Mouse (Mus musculus) kidney, embryonic 16.5 days (tissue): ENCODE measurements around the gene Srpk2. TPM values are rescaled to one million over a fixed set of nuclear protein-coding genes. Genes with fewer than 3 reads are reported as not detected.
"Not testable (repeated sequence)": the region's sequence is repeated elsewhere in the genome, so short reads cannot be mapped to it uniquely, and the experiment has no call there.

Experiments
- ATAC-seq: fragments of 200-750 bp; cut with Nextera tagmentation; 2 replicates; pipeline ENCODE4 v1.8.0; 2017; ENCODE audit warnings: moderate TSS enrichment; ENCODE audit not compliant: low FRiP score, low TSS enrichment
- H3K27ac ChIP-seq: fragments of 300-500 bp; sonication (generic); 2 replicates; pipeline ENCODE4 v1.5.1; 2014; ENCODE audit warnings: low read length
- H3K27me3 ChIP-seq: fragments of 300-500 bp; sonication (generic); 2 replicates; pipeline ENCODE4 v1.6.1; 2014; ENCODE audit warnings: low read length, control low read depth, mixed read lengths; ENCODE audit not compliant: insufficient read depth
- H3K36me3 ChIP-seq: fragments of 300-500 bp; sonication (generic); 2 replicates; pipeline ENCODE4 v1.6.1; 2014; ENCODE audit warnings: low read length, control low read depth, mixed read lengths; ENCODE audit not compliant: insufficient read depth
- H3K4me1 ChIP-seq: fragments of 300-500 bp; sonication (generic); 2 replicates; pipeline ENCODE4 v1.6.1; 2014; ENCODE audit warnings: low read length, control low read depth, mixed read lengths; ENCODE audit not compliant: insufficient read depth
- H3K4me2 ChIP-seq: fragments of 300-500 bp; sonication (generic); replicated peaks from 2 replicates; pipeline ENCODE4 v1.6.1; 2014; ENCODE audit warnings: low read depth, low read length
- H3K4me3 ChIP-seq: fragments of 300-500 bp; sonication (generic); 2 replicates; pipeline ENCODE4 v1.5.1; 2014; ENCODE audit warnings: mild to moderate bottlenecking, low read length
- H3K9ac ChIP-seq: fragments of 300-500 bp; sonication (generic); replicated peaks from 2 replicates; pipeline ENCODE4 v1.6.1; 2014; ENCODE audit warnings: low read length
- H3K9me3 ChIP-seq: fragments of 300-500 bp; sonication (generic); 2 replicates; pipeline ENCODE4 v1.6.1; 2016; ENCODE audit warnings: low read length, control low read depth
- WGBS: fragments of 180-500 bp; shearing (Covaris S2); extraction: QIAGEN DNeasy Blood & Tissue Kit; methylation state at CpG from one replicate; pipeline ENCODE4 v1.1.7; 2014; 5-methylcytosine and 5-hydroxymethylcytosine counted together
- polyA plus RNA-seq: library from polyadenylated mRNA; unstranded; fragments of >200 nt; fragmentation: Nextera tagmentation; extraction: Ambion mirVana; gene quantifications from 2 replicates; pipeline ENCODE4 v1.2.1, GENCODE M21; 2015

The Srpk2 gene
- polyA plus RNA-seq, 1 experiment from 2014 or later = 40.4 TPM

DNA sequence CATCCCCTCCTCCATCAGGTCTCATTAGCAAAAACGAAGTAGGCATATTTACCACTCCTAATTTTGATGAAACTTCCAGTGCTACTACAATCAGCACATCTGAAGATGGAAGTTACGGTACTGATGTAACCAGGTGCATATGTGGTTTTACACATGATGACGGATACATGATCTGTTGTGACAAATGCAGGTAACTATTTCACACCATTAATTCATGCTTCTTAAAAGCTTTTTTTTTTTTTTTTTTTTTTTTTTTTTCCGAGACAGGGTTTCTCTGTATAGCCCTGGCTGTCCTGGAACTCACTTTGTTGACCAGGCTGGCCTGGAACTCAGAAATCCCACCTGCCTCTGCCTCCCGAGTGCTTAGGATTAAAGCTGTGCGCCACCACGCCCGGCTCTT, 219.7 kb downstream of the Srpk2 start:
- Histone ChIP-seq H3K4me1 (no peaks in the 10 kb centered on the region), H3K4me2 (no peak overlapping the region), H3K9ac (no peak overlapping the region), H3K4me3 (no peak overlapping the region), H3K27ac (no peak overlapping the region), H3K27me3 (no peaks in the 10 kb centered on the region), H3K9me3 (no peaks in the 10 kb centered on the region), H3K36me3 (peaks cover 34% of the 10 kb centered on the region)
- WGBS = 90% methylated on average over 8 of the region's 8 CpGs
- no peak for ATAC-seq

DNA sequence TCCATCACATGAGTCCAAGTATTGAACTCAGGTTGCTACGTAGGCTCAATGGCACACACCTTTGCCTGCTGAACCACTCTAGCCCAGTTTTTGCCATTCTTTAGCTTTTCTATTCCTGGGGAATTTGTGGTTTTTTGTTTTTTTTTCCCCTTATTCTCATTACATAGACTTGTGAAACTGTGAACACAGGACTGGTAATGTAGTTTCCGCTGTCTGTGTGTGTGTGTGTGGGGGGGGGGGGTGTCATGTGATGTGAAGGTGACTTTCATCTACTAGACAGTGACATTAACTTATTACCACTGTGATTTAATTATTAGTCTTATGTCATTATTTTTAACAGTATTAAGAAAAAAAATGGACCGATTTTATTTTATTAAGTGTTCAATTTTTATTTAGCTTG, 220.2 kb downstream of the Srpk2 start:
- peaks cover 34% of the 10 kb centered on the region for H3K36me3 ChIP-seq
- no peaks in the 10 kb centered on the region for H3K9me3 ChIP-seq
- no peak overlapping the region for H3K9ac ChIP-seq
- H3K4me2 ChIP-seq = no peak overlapping the region
- no peak overlapping the region for H3K4me3 ChIP-seq
- ATAC-seq = no peak
- no peaks in the 10 kb centered on the region for H3K4me1 ChIP-seq
- 93% methylated on average over 3 of the region's 3 CpGs for WGBS
- no peak overlapping the region for H3K27ac ChIP-seq
- no peaks in the 10 kb centered on the region for H3K27me3 ChIP-seq

GRCm38 (mm10) chr5:23461688-23462087, 222.7 kb downstream of the Srpk2 start:
- Histone ChIP-seq H3K4me3 (no peak overlapping the region), H3K4me2 (no peak overlapping the region), H3K27me3 (no peaks in the 10 kb centered on the region), H3K4me1 (peaks cover 10% of the 10 kb centered on the region; the same call in 1 of the 2 replicates), H3K36me3 (peaks cover 29% of the 10 kb centered on the region), H3K27ac (no peak overlapping the region), H3K9me3 (no peaks in the 10 kb centered on the region), H3K9ac (no peak overlapping the region)
- no peak for ATAC-seq
- WGBS = 62% methylated on average over 2 of the region's 2 CpGs

DNA sequence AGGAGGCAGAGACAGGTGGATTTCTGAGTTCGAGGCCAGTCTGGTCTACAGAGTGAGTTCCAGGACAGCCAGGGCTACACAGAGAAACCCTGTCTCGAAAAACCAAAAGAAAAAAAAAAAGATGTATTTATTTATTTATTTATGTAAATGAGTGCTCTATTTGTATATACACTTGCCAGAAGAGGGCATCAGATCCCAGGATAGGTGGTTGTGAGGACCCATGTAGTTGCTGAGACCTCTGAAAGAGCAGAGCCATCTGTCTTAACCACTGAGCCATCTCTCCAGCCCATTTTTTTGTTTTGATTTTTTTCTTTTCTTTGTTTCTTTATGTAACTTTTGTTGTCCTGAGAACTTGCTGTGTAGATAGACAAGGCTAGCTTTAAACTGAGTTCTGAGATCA, 230.9 kb downstream of the Srpk2 start:
- H3K27me3 ChIP-seq, H3K9me3 ChIP-seq, H3K4me2 ChIP-seq, H3K9ac ChIP-seq, H3K27ac ChIP-seq, ATAC-seq, H3K4me1 ChIP-seq, H3K4me3 ChIP-seq: not testable (repeated sequence)
- WGBS = 61% methylated on average over 2 of the region's 2 CpGs
- peaks cover 17% of the 10 kb centered on the region; the same call in 1 of the 2 replicates for H3K36me3 ChIP-seq

Other genes starting within 250 kb of the Srpk2 start
- 32.3 and 34.8 TPM in 2 replicates for gene Pus7, start 99.1 kb upstream of the Srpk2 start, polyA plus RNA-seq
- gene Rint1, start 103.1 kb upstream of the Srpk2 start, polyA plus RNA-seq = 33.6 and 36.7 TPM in 2 replicates
- gene Tomm7, start 159.5 kb upstream of the Srpk2 start, polyA plus RNA-seq = 99.1 and 99.6 TPM in 2 replicates